ENCODE assay signal across 19 mouse cellular contexts in the genomic region with DNA sequence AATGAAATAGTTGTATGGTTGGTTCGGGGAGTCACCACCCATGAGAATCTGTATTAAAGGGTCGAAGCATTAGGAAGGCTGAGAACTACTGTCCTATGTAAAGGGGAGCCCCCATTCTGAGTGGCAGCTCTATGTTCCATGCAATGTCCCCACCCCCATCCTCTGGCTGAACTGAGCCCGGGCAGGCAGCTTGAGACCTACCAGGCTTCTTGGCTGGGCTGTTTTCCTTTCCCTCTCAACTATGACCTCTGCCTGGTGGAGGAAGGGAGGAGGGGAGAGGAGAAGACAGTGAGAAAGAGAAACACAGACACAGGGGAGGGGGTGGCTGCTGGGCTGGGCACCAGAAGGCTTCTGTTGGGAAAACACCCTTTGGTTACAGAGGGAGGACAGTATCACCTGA. TPM values are rescaled to one million over a fixed set of nuclear protein-coding genes. Genes with fewer than 3 reads are reported as not detected.
DNase-seq lines count a peak whose midpoint lies in the region; ATAC-seq and TF ChIP-seq lines count a peak whose summit lies in the region.
"Had no signal": no experiment of that assay in that cellular context is flagged by ENCODE, and none has a peak within 500 bp of the region (broad histone marks: within the 10 kb centered on the region; RNA-seq: fewer than 3 reads in every experiment).

No protein-coding gene starts in this region.

- no peak overlapping the region for H3K9ac ChIP-seq in heart, embryonic 12.5 days
- no peak overlapping the region for H3K9ac ChIP-seq in embryonic facial prominence, embryonic 15.5 days
- no peak overlapping the region for H3K9ac ChIP-seq in neural tube, embryonic 12.5 days
- H3K9ac ChIP-seq: midbrain, embryonic 15.5 days; neural tube, embryonic 13.5 days had no signal

- no peak overlapping the region for H3K4me3 ChIP-seq in heart, embryonic 12.5 days
- H3K4me3 ChIP-seq in embryonic facial prominence, embryonic 15.5 days (replicated peaks): peak overlapping the region; percentile 66
- no peak overlapping the region for H3K4me3 ChIP-seq in neural tube, embryonic 12.5 days
- no peak overlapping the region for H3K4me3 ChIP-seq in gastrocnemius, adult 2 months
- H3K4me3 ChIP-seq: erythroblast, embryonic 14.5 days; midbrain, embryonic 15.5 days; neural tube, embryonic 13.5 days had no signal

- H3K36me3 ChIP-seq in heart, embryonic 12.5 days: no peaks in the 10 kb centered on the region
- no peaks in the 10 kb centered on the region for H3K36me3 ChIP-seq in embryonic facial prominence, embryonic 15.5 days
- H3K36me3 ChIP-seq in neural tube, embryonic 12.5 days: no peaks in the 10 kb centered on the region
- H3K36me3 ChIP-seq: midbrain, embryonic 15.5 days; neural tube, embryonic 13.5 days had no signal

- H3K4me1 ChIP-seq in heart, embryonic 12.5 days (replicated peaks): peaks cover 18% of the 10 kb centered on the region
- H3K4me1 ChIP-seq in embryonic facial prominence, embryonic 15.5 days: peaks cover 23% of the 10 kb centered on the region
- peaks cover 20% of the 10 kb centered on the region for H3K4me1 ChIP-seq in neural tube, embryonic 12.5 days

- H3K27me3 ChIP-seq in heart, embryonic 12.5 days (replicated peaks): peaks cover 58% of the 10 kb centered on the region
- peaks cover 39% of the 10 kb centered on the region for H3K27me3 ChIP-seq in embryonic facial prominence, embryonic 15.5 days
- peaks cover 46% of the 10 kb centered on the region for H3K27me3 ChIP-seq in neural tube, embryonic 12.5 days (replicated peaks)

- intact Hi-C loops in heart, postnatal 14 days (cut with DNase I): no loop called here
- intact Hi-C loops in gastrocnemius, adult 2 months (cut with DNase I): no loop called here

- WGBS in heart, embryonic 12.5 days: 53% methylated on average over 3 of the region's 3 CpGs
- 48% methylated on average over 3 of the region's 3 CpGs for WGBS in embryonic facial prominence, embryonic 15.5 days
- WGBS in neural tube, embryonic 12.5 days: 50% methylated on average over 3 of the region's 3 CpGs

- H3K9me3 ChIP-seq in heart, embryonic 12.5 days (replicated peaks): 0 out of 2 replicates have a peak, but pooled peaks cover 3% of the 10 kb centered on the region
- no peaks in the 10 kb centered on the region for H3K9me3 ChIP-seq in embryonic facial prominence, embryonic 15.5 days (replicated peaks)
- H3K9me3 ChIP-seq in neural tube, embryonic 12.5 days: no peaks in the 10 kb centered on the region
- H3K9me3 ChIP-seq: midbrain, embryonic 15.5 days; neural tube, embryonic 13.5 days had no signal

- DNase-seq in heart, postnatal 14 days: no peak
- DNase-seq in lung, postnatal 10 days: peak; percentile 21
- no peak for DNase-seq in lung, postnatal 36 days
- no peak for DNase-seq in gastrocnemius, adult 2 months
- no peak for DNase-seq in thymus, postnatal 0 days (ENCODE audit: low spot score)
- DNase-seq: adrenal gland, postnatal 25 days; cerebellum, postnatal 14 days; heart, postnatal 10 days; kidney, postnatal 25 days; left cerebral cortex, postnatal 4 days; thymus, postnatal 14 days had no signal

- no peak for TF ChIP-seq CTCF in gastrocnemius, adult 2 months (IDR thresholded peaks at IDR 0.05)

- no peak overlapping the region for H3K27ac ChIP-seq in heart, embryonic 12.5 days (ENCODE audit: poor library complexity, severe bottlenecking)
- H3K27ac ChIP-seq in embryonic facial prominence, embryonic 15.5 days (replicated peaks): no peak overlapping the region
- no peak overlapping the region for H3K27ac ChIP-seq in neural tube, embryonic 12.5 days
- H3K27ac ChIP-seq in gastrocnemius, adult 2 months: no peak overlapping the region
- H3K27ac ChIP-seq: midbrain, embryonic 15.5 days; neural tube, embryonic 13.5 days had no signal

- peak; percentile 46 for ATAC-seq in heart, embryonic 12.5 days (ENCODE audit: insufficient number of reproducible peaks, low FRiP score)
- no peak for ATAC-seq in embryonic facial prominence, embryonic 15.5 days (ENCODE audit: insufficient number of reproducible peaks, low FRiP score, low TSS enrichment, low read depth)
- no peak for ATAC-seq in neural tube, embryonic 12.5 days (ENCODE audit: low FRiP score, low read depth)
- ATAC-seq: forebrain, embryonic 16.5 days; midbrain, embryonic 15.5 days had no signal

- no peak overlapping the region for H3K4me2 ChIP-seq in heart, embryonic 12.5 days
- H3K4me2 ChIP-seq in embryonic facial prominence, embryonic 15.5 days (replicated peaks): peak overlapping the region; percentile 82; the same call in 1 of the 2 replicates
- H3K4me2 ChIP-seq in neural tube, embryonic 12.5 days (replicated peaks): 0 out of 2 replicates have a peak overlapping the region, but pooled peaks have one; percentile 81
- H3K4me2 ChIP-seq: midbrain, embryonic 15.5 days had no signal

RNA-seq across cellular contexts. Expression of gene Twist2, which starts 1.9 kb away (rescaled TPM):
- 2.6 and 3.0 TPM in 2 replicates for polyA plus RNA-seq in heart, embryonic 12.5 days (2016; fragmentation: Nextera tagmentation; extraction: Ambion mirVana)
- total RNA-seq in heart, postnatal 14 days (2021): 1 to 10 TPM; 2.5 to 4.4 TPM
- polyA plus RNA-seq in embryonic facial prominence, embryonic 15.5 days (2015; fragmentation: Nextera tagmentation; extraction: Ambion mirVana): 71.8 and 86.8 TPM in 2 replicates
- polyA plus RNA-seq in neural tube, embryonic 12.5 days (2016; fragmentation: Nextera tagmentation; extraction: Ambion mirVana): 9.3 and 10.1 TPM in 2 replicates
- total RNA-seq in gastrocnemius, adult 2 months (2021): 1 to 10 TPM in 1 of 2 experiments, under 1 TPM in 1; 0.97 to 3.0 TPM
- 0.72 and 1.2 TPM in 2 replicates for polyA plus RNA-seq in thymus, postnatal 0 days (2015; fragmentation: Nextera tagmentation; extraction: Ambion mirVana)
- polyA plus RNA-seq: erythroblast, embryonic 14.5 days; liver, embryonic 16.5 days had no signal
